Mouse (Mus musculus) T-helper 1 cell (primary cell): ENCODE measurements around the gene Clmn.

ENCODE experiments used
- in situ Hi-C: fragments of 300-600 bp; cut with MboI, MseI; formaldehyde crosslinking; loops from one replicate; pipeline ENCODE4 v1.15.1; 2025; ENCODE audit warnings: high pct_unique_total_duplicates

Gene Clmn

GRCm38 (mm10) chr12:104758066-104758465 is 106.8 kb downstream of the Clmn start:
- in situ Hi-C loops, result no loop called here

DNA sequence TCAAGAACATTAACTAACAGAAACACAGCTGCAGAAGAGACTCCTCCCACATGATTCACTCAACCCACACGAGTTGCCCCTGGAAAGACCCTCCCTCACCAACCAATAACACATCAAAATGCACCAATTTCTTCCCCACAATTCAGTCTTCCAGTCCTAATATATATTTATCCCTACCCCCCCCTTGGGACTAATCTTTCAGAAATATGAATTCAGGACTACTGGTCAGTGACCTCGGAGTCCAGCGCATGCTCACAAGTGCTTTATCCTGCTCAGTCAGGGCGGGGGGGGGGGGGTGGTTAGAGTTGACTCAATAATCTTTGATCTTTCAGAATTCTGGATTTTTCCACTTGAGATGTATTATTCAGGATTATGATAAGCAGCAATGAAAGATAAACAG is 111.2 kb downstream of the Clmn start:
- in situ Hi-C loops, result no loop called here

DNA sequence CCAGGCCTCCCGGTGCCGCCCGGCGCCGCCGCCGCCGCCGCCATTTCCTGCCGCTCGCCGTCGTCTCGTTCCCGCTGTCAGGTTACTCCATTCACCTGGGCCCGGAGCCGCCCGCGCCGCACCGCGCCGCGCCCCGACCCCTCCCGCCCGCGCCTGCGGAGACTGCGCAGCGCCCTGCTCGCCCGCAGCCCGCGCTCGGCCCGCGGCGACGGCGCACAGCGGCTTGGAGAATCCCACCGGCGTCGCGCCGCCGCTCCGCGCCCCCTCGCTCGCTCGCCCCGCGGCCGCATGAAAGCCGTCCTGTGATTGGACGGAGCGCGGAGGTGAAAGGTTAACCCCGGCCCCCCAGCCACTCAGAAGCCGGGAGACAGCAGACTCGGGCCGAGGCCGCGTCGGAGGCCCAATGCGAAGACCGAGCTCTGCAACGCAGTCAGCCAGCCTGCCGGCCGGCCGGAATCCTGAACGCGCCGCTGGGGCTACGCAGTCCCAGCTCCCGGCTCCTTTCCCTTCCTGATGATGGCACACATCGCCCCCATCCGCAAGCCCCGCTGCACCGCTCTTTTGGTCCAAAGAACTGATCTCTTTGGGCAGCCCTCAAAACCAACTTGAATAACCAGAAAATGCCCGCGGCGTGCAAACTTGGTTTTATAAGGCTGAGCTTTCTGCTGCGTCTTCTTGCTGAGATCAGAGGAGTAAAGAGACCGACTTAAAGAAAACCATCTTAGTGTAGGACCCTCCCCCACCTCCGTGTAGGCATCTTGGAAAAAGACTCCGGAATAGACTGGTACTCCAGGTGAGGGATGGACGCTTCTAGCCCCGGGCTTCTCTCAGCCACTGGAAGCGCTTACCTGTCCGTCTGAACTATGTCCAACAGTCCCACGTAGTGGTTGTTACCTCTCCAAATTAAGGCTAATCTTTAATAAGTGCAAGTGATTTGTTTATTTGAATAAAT is 112.8 kb downstream of the Clmn start, which contains the start of gene Dicer1:
Gene Dicer1 (minus strand): TSS at position 139 of the 952 bp plus-strand sequence.
- in situ Hi-C loops, result no loop called here

- in situ Hi-C loops, result no loop called here
Observed at GRCm38 (mm10) chr12:104751331-104751813, 113.5 kb downstream of the Clmn start.

DNA sequence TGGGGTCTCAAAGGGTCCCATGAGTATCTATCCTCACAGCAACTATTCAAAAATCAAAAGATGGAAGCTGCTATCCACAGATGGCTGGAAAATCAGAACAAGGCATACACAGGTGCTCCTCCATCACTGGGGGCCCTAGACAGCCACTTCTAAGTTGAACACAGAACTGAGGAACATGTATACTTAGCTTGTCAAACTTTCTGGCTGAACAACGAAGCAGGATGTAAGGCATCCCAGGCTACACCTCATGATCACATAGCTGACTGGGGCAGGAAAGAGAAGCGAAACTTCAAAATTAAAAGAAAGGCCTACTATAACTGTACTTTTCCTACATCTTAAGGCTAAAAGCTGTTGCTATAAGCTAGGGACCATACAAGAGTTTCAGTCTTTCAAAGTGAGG is 115.9 kb downstream of the Clmn start:
- in situ Hi-C loops, result loop anchor here (5.0 to 25.0 kb wide), 4 partner anchors 37 to 1063 kb away; partner anchors contain the start of genes Glrx5 and Gskip

GRCm38 (mm10) chr12:104747252-104747651 is 117.6 kb downstream of the Clmn start:
- in situ Hi-C loops, result loop anchor here (5.0 to 25.0 kb wide), 4 partner anchors 35 to 1065 kb away; partner anchors contain the start of genes Glrx5 and Gskip

- in situ Hi-C loops, result loop anchor here (5.0 to 25.0 kb wide), 4 partner anchors 34 to 1066 kb away; partner anchors contain the start of genes Glrx5 and Gskip
Observed at GRCm38 (mm10) chr12:104746601-104747000, 118.3 kb downstream of the Clmn start.

- in situ Hi-C loops, result loop anchor here (10.0 to 25.0 kb wide), 2 partner anchors 291 to 1069 kb away; partner anchors contain the start of gene Glrx5
Observed at GRCm38 (mm10) chr12:104743687-104744086, 121.2 kb downstream of the Clmn start.

- in situ Hi-C loops, result loop anchor here (10.0 to 25.0 kb wide), 2 partner anchors 293 to 1070 kb away; partner anchors contain the start of gene Glrx5
Observed at GRCm38 (mm10) chr12:104742247-104742646, 122.6 kb downstream of the Clmn start.

GRCm38 (mm10) chr12:104740841-104741787 is 123.8 kb downstream of the Clmn start:
- in situ Hi-C loops, result loop anchor here (10.0 to 25.0 kb wide), 2 partner anchors 294 to 1071 kb away; partner anchors contain the start of gene Glrx5

DNA sequence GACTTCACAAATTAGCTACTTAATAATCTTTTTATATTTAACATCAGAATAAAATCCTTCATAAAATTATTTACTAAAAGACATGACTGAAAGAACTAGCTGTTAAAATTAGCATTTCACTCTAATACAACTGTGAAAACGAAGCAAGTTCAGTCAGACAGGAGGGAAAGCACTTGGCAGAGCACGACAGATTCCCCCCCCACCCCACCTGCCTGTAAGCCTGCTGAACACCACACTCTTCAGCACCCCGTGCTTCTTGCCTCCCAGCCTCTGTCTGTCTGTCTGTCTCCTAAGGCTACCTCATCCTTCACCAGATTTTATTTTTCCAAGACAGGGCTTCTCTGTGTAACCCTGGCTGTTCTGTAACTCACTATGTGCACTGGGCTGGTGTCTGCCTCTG is 125.9 kb downstream of the Clmn start:
- in situ Hi-C loops, result loop anchor here (25.0 kb wide), 1 partner anchor 1073 kb away; no protein-coding TSS in a partner anchor

DNA sequence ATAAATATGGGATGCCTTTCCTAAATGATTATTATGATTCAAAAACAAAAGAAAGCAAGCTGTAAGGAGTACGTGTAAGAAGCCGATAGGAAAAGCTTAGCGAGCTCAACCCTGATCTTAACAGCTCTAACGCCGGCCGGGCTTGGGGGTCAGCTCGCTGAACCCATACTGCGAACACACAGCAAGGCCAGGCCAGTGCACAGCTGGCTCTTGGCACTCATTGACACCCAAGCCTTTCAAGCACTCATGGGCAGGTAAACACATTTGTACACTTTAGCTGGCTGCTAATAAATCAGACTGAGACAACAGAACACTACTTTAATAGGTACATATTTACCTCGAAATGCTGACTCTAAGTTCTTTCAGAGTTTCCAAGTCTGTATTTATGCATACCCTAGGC is 126.4 kb downstream of the Clmn start:
- in situ Hi-C loops, result loop anchor here (25.0 kb wide), 1 partner anchor 1074 kb away; no protein-coding TSS in a partner anchor

DNA sequence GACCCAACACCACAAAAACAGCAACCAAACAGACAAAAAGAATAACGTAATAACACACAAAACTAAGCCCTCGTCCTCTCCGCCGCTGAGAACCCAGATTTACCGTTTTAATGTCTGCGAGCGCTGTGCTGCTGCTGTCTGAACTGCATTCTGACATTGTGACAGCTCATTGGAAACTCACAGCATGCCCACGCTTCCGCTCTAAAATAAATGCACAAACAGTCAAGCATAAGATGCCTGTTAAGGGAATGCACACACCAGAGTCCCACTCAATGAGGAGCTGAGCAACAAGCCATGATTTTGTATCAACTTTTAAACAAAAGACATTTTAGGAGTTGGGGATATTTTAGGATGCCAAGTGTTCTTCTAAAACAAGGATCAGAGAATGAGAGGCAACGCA is 127.2 kb downstream of the Clmn start:
- in situ Hi-C loops, result loop anchor here (25.0 kb wide), 1 partner anchor 1075 kb away; no protein-coding TSS in a partner anchor

GRCm38 (mm10) chr12:104735993-104736395 is 128.9 kb downstream of the Clmn start:
- in situ Hi-C loops, result loop anchor here (25.0 kb wide), 1 partner anchor 1076 kb away; no protein-coding TSS in a partner anchor

DNA sequence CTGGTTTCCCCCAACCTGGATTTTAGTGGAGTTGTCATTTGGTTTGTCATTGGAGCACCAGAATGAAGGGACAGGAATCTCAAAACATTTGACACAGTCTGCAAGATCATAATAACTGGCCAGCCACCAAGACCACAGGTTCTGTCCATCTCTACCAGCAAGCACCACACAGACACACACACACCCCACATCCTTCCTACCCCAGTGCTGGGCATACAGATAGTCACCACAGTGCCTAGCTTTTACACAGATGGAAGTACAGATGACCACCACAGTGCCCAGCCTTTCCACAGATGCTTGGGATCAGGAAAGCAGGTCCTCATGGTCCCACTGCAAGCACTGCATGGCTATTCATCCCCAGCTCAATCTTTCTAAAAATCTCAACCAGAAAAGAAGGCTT is 131.7 kb downstream of the Clmn start:
- in situ Hi-C loops, result loop anchor here (25.0 kb wide), 1 partner anchor 1079 kb away; no protein-coding TSS in a partner anchor

- in situ Hi-C loops, result loop anchor here (25.0 kb wide), 1 partner anchor 1081 kb away; no protein-coding TSS in a partner anchor
Observed at GRCm38 (mm10) chr12:104731782-104732181, 133.1 kb downstream of the Clmn start.

DNA sequence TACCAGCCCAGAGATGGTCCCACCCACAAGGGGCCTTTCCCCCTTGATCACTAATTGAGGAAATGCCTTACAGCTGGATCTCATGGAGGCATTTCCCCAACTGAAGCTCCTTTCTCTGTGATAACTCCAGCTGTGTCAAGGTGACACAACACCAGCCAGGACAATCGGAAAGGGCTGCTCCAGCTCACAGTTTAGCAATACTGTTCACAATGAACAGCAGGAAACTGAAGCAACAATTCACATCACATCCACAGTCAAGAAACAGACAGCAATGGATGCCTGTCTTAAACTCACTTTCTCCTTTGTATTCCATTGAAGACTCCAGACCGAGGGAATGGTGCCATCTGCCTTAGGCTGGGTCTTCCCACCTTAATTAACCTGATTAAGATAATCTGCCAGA is 138.4 kb downstream of the Clmn start:
- in situ Hi-C loops, result loop anchor here (25.0 kb wide), 1 partner anchor 1086 kb away; no protein-coding TSS in a partner anchor

DNA sequence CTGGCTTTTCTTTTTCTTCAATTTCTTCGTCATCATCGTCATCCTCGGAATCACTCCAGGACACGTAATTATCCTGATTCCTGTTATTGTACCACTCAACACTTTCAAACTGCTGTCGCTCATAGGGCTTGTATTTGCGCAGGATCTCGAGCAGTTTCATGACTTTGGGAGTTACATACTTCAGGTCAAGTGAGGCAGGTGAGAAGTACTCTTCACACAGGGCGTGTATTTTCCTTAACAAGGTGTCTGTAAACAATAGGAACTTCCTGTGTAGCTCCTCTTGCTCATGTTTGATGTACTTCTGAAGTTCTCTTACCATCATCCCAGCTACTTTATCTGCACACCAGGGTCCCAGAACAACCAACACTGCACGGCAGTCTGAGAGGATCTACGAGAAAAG is 142.8 kb downstream of the Clmn start:
- in situ Hi-C loops, result loop anchor here (25.0 kb wide), 2 partner anchors 915 to 1910 kb away; no protein-coding TSS in a partner anchor

DNA sequence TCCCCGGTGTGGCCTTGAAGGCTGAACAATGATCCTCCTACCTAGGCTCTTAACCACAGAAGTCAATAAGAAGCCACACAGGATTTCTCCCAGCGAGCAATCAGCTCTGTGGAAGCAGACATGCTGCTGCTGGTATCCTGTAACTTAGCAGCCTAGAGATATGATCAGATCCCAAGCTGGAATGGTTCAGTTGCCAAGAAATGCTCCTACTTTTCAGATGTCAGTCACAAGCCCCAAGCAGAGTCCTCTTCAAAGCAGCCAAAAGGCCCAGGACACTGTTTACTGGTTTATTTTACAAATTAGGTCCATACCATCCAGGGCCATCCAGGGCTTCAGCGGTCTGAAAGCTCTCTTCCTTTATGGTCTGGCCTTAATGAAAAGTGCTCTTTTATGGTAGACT is 143.9 kb downstream of the Clmn start:
- in situ Hi-C loops, result loop anchor here (25.0 kb wide), 2 partner anchors 916 to 1909 kb away; no protein-coding TSS in a partner anchor

DNA sequence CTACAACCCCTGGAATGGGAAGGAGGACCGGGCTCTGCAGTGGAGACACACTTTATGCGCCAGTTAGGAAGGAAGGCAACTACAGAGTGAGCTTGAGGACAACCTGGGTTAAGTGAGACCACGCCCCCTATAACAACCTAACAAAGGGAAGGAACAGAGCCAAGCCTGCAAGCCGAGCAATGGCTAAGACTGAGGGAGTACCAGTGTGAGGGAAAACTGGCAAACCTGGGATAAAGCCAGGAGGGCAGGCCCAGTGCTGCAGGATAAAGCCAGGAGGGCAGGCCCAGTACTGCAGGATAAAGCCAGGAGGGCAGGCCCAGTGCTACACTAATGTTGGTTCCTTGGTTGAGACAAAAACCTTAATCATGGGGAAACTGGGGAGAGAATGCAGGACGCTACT is 145.9 kb downstream of the Clmn start:
- in situ Hi-C loops, result loop anchor here (25.0 kb wide), 2 partner anchors 918 to 1907 kb away; no protein-coding TSS in a partner anchor
